In genomic region chr10:99759558-99759957, GRCm38 (mm10) we compare ENCODE assay signal across 34 mouse cellular contexts. TPM values are rescaled to one million over a fixed set of nuclear protein-coding genes. Genes with fewer than 3 reads are reported as not detected.
"Had no signal": no experiment of that assay in that cellular context is flagged by ENCODE, and none has a peak within 500 bp of the region (broad histone marks: within the 10 kb centered on the region; RNA-seq: fewer than 3 reads in every experiment).

Gene Csl (minus strand): TSS chr10:99759658.

- H3K36me3 ChIP-seq: heart, embryonic 10.5 days; heart, embryonic 12.5 days; heart, embryonic 13.5 days; heart, embryonic 15.5 days; hindbrain, embryonic 10.5 days; hindbrain, embryonic 12.5 days; hindbrain, embryonic 13.5 days; hindbrain, embryonic 15.5 days; intestine, embryonic 15.5 days; kidney, embryonic 15.5 days had no signal

- H3K27me3 ChIP-seq: heart, embryonic 12.5 days; heart, embryonic 13.5 days; heart, embryonic 15.5 days; hindbrain, embryonic 12.5 days; hindbrain, embryonic 13.5 days; hindbrain, embryonic 15.5 days; intestine, embryonic 15.5 days; kidney, embryonic 15.5 days had no signal

- H3K4me1 ChIP-seq: heart, embryonic 10.5 days; heart, embryonic 12.5 days; heart, embryonic 13.5 days; heart, embryonic 15.5 days; hindbrain, embryonic 10.5 days; hindbrain, embryonic 12.5 days; hindbrain, embryonic 13.5 days; hindbrain, embryonic 15.5 days; intestine, embryonic 15.5 days; kidney, embryonic 15.5 days had no signal

- H3K27ac ChIP-seq: heart, embryonic 10.5 days; heart, embryonic 13.5 days; heart, embryonic 15.5 days; hindbrain, embryonic 10.5 days; hindbrain, embryonic 12.5 days; hindbrain, embryonic 13.5 days; hindbrain, embryonic 14.5 days; hindbrain, embryonic 15.5 days; hindbrain, postnatal 0 days; intestine, embryonic 15.5 days; kidney, embryonic 15.5 days; kidney, postnatal 0 days; layer of hippocampus, adult 2 months had no signal

- DNase-seq: heart, postnatal 10 days; heart, postnatal 14 days; heart, postnatal 36 days; heart, postnatal 4 days; kidney, adult 11 months; kidney, adult 18-20 months; kidney, adult 2 months; kidney, adult 8-10 months; kidney, adult 9 months; kidney, postnatal 10 days; kidney, postnatal 14 days; kidney, postnatal 25 days; kidney, postnatal 36 days; kidney, postnatal 4 days; layer of hippocampus, adult 9-11 months; layer of hippocampus, postnatal 36 days had no signal

- H3K4me3 ChIP-seq: heart, embryonic 10.5 days; heart, embryonic 12.5 days; heart, embryonic 13.5 days; heart, embryonic 15.5 days; hindbrain, embryonic 10.5 days; hindbrain, embryonic 12.5 days; hindbrain, embryonic 13.5 days; hindbrain, embryonic 15.5 days; intestine, embryonic 15.5 days; kidney, embryonic 15.5 days; layer of hippocampus, adult 2 months had no signal

RNA-seq across cellular contexts. Expression of gene Csl, which starts in this region (rescaled TPM):
- total RNA-seq: hindbrain, postnatal 0 days had no signal
- polyA plus RNA-seq: heart, embryonic 14.5 days; hindbrain, embryonic 11.5 days; hindbrain, embryonic 12.5 days; inflammation-experienced regulatory T-cells, adult 6 months; kidney, embryonic 14.5 days had no signal
